ENCODE assay signal across 25 mouse cellular contexts in genomic region chr3:55714260-55714659, GRCm38 (mm10).
A peak's percentile ranks its signal among the peaks of the same experiment; 100 is the strongest.
DNase-seq lines count a peak whose midpoint lies in the region; ATAC-seq lines count a peak whose summit lies in the region.
"Had no signal": no experiment of that assay in that cellular context is flagged by ENCODE, and none has a peak within 500 bp of the region (broad histone marks: within the 10 kb centered on the region; RNA-seq: fewer than 3 reads in every experiment).

No protein-coding gene starts in this region.

- H3K9ac ChIP-seq in hindbrain, embryonic 14.5 days, result no peak overlapping the region
- no peak overlapping the region for H3K9ac ChIP-seq in midbrain, embryonic 15.5 days
- no peak overlapping the region for H3K9ac ChIP-seq in midbrain, embryonic 16.5 days (ENCODE audit: low read depth, low read length)
- no peak overlapping the region for H3K9ac ChIP-seq in forebrain, embryonic 14.5 days (ENCODE audit: low read length)
- no peak overlapping the region for H3K9ac ChIP-seq in neural tube, embryonic 14.5 days (replicated peaks; ENCODE audit: low read depth, low read length)
- H3K9ac ChIP-seq: embryonic facial prominence, embryonic 15.5 days; heart, embryonic 13.5 days had no signal

- DNase-seq in hindbrain, embryonic 14.5 days (ENCODE audit: low spot score), result peak; percentile 29
- no peak for DNase-seq in hindbrain, embryonic 10.5 days (ENCODE audit: low spot score)
- DNase-seq in forebrain, embryonic 14.5 days (ENCODE audit: low spot score), result peak; percentile 71
- DNase-seq in urinary bladder, postnatal 25 days (ENCODE audit: low spot score), result no peak
- DNase-seq: adrenal gland, adult 2 months; B cell, adult 2 months; cerebellum, adult 8-10 months; cerebellum, postnatal 36 days; embryo, embryonic 11 days; gastrocnemius, postnatal 25 days; heart, adult 2 months; heart, postnatal 14 days; kidney, adult 18-20 months; kidney, postnatal 4 days; lung, postnatal 4 days; thymus, adult 18-20 months; thymus, postnatal 4 days had no signal

- H3K27ac ChIP-seq in hindbrain, embryonic 14.5 days, result 0 out of 2 replicates have a peak overlapping the region, but pooled peaks have one; percentile 4
- no peak overlapping the region for H3K27ac ChIP-seq in hindbrain, embryonic 10.5 days
- 0 out of 2 replicates have a peak overlapping the region, but pooled peaks have one; percentile 2 for H3K27ac ChIP-seq in midbrain, embryonic 15.5 days
- no peak overlapping the region; the same call in 1 of the 2 replicates for H3K27ac ChIP-seq in midbrain, embryonic 16.5 days (ENCODE audit: low read length)
- H3K27ac ChIP-seq in forebrain, embryonic 14.5 days (ENCODE audit: low read depth, low read length), result no peak overlapping the region
- no peak overlapping the region for H3K27ac ChIP-seq in neural tube, embryonic 14.5 days (ENCODE audit: low read depth, low read length)
- H3K27ac ChIP-seq: embryonic facial prominence, embryonic 15.5 days; heart, adult 2 months; heart, embryonic 13.5 days had no signal

- peak; percentile 39; the same call in 1 of the 2 replicates for ATAC-seq in hindbrain, embryonic 14.5 days (ENCODE audit: low FRiP score)
- no peak for ATAC-seq in midbrain, embryonic 15.5 days (replicated peaks)
- no peak for ATAC-seq in midbrain, embryonic 16.5 days
- ATAC-seq in forebrain, embryonic 14.5 days, result peak; percentile 79
- ATAC-seq in neural tube, embryonic 14.5 days (ENCODE audit: low read depth), result peak; percentile 63; the same call in 1 of the 2 replicates
- ATAC-seq: inflammation-experienced regulatory T-cells, adult 6 months had no signal

- peaks cover 25% of the 10 kb centered on the region for H3K36me3 ChIP-seq in hindbrain, embryonic 14.5 days (replicated peaks; ENCODE audit: control insufficient read depth, insufficient read depth)
- peaks cover 18% of the 10 kb centered on the region for H3K36me3 ChIP-seq in hindbrain, embryonic 10.5 days
- H3K36me3 ChIP-seq in midbrain, embryonic 15.5 days (replicated peaks), result peaks cover 18% of the 10 kb centered on the region; the same call in 1 of the 2 replicates
- H3K36me3 ChIP-seq in midbrain, embryonic 16.5 days (ENCODE audit: control insufficient read depth, insufficient read depth, low read length), result peaks cover 9% of the 10 kb centered on the region
- peaks cover 16% of the 10 kb centered on the region for H3K36me3 ChIP-seq in forebrain, embryonic 14.5 days (ENCODE audit: control insufficient read depth, insufficient read depth, low read length)
- H3K36me3 ChIP-seq in neural tube, embryonic 14.5 days (ENCODE audit: control insufficient read depth, insufficient read depth, low read length), result peaks cover 6% of the 10 kb centered on the region
- H3K36me3 ChIP-seq: G1E had no signal

- H3K27me3 ChIP-seq in hindbrain, embryonic 14.5 days (ENCODE audit: control insufficient read depth, insufficient read depth, low read length), result no peaks in the 10 kb centered on the region
- H3K27me3 ChIP-seq in hindbrain, embryonic 10.5 days (ENCODE audit: insufficient read depth, poor library complexity, severe bottlenecking), result no peaks in the 10 kb centered on the region
- no peaks in the 10 kb centered on the region for H3K27me3 ChIP-seq in midbrain, embryonic 15.5 days (replicated peaks)
- H3K27me3 ChIP-seq in midbrain, embryonic 16.5 days (ENCODE audit: control insufficient read depth, insufficient read depth, low read depth, low read length), result no peaks in the 10 kb centered on the region
- no peaks in the 10 kb centered on the region for H3K27me3 ChIP-seq in forebrain, embryonic 14.5 days (replicated peaks; ENCODE audit: control insufficient read depth, insufficient read depth, low read length)
- no peaks in the 10 kb centered on the region for H3K27me3 ChIP-seq in neural tube, embryonic 14.5 days (ENCODE audit: control insufficient read depth, insufficient read depth, low read length)
- H3K27me3 ChIP-seq: CH12.LX; embryonic facial prominence, embryonic 15.5 days; heart, embryonic 13.5 days had no signal

- no peak overlapping the region for H3K4me2 ChIP-seq in hindbrain, embryonic 14.5 days (replicated peaks)
- H3K4me2 ChIP-seq in midbrain, embryonic 15.5 days, result no peak overlapping the region
- H3K4me2 ChIP-seq in midbrain, embryonic 16.5 days (ENCODE audit: low read length), result no peak overlapping the region
- H3K4me2 ChIP-seq in forebrain, embryonic 14.5 days (ENCODE audit: low read length), result no peak overlapping the region
- no peak overlapping the region for H3K4me2 ChIP-seq in neural tube, embryonic 14.5 days (ENCODE audit: low read depth, low read length)
- H3K4me2 ChIP-seq: embryonic facial prominence, embryonic 15.5 days; heart, embryonic 13.5 days had no signal

- no peaks in the 10 kb centered on the region for H3K4me1 ChIP-seq in hindbrain, embryonic 14.5 days (replicated peaks; ENCODE audit: control insufficient read depth, insufficient read depth, low read length)
- no peaks in the 10 kb centered on the region for H3K4me1 ChIP-seq in hindbrain, embryonic 10.5 days (replicated peaks)
- H3K4me1 ChIP-seq in midbrain, embryonic 15.5 days, result no peaks in the 10 kb centered on the region
- peaks cover 4% of the 10 kb centered on the region for H3K4me1 ChIP-seq in midbrain, embryonic 16.5 days (ENCODE audit: control insufficient read depth, insufficient read depth, low read length)
- H3K4me1 ChIP-seq in forebrain, embryonic 14.5 days (ENCODE audit: control insufficient read depth, insufficient read depth, low read length), result peaks cover 6% of the 10 kb centered on the region; the same call in 1 of the 2 replicates
- no peaks in the 10 kb centered on the region for H3K4me1 ChIP-seq in neural tube, embryonic 14.5 days (ENCODE audit: control insufficient read depth, insufficient read depth, low read length)
- H3K4me1 ChIP-seq: embryonic facial prominence, embryonic 15.5 days had no signal

- no peaks in the 10 kb centered on the region for H3K9me3 ChIP-seq in hindbrain, embryonic 14.5 days (ENCODE audit: control insufficient read depth, low read length)
- H3K9me3 ChIP-seq in hindbrain, embryonic 10.5 days, result no peaks in the 10 kb centered on the region
- no peaks in the 10 kb centered on the region for H3K9me3 ChIP-seq in midbrain, embryonic 15.5 days
- H3K9me3 ChIP-seq in midbrain, embryonic 16.5 days (replicated peaks; ENCODE audit: control insufficient read depth, low read length, poor library complexity, severe bottlenecking), result no peaks in the 10 kb centered on the region
- no peaks in the 10 kb centered on the region for H3K9me3 ChIP-seq in forebrain, embryonic 14.5 days (replicated peaks; ENCODE audit: control insufficient read depth, low read length)
- no peaks in the 10 kb centered on the region for H3K9me3 ChIP-seq in neural tube, embryonic 14.5 days (ENCODE audit: control insufficient read depth, low read length)
- H3K9me3 ChIP-seq: embryonic facial prominence, embryonic 15.5 days; heart, embryonic 13.5 days had no signal

- 58% methylated on average over 6 of the region's 6 CpGs for WGBS in hindbrain, embryonic 14.5 days
- 95% methylated on average over 6 of the region's 6 CpGs for WGBS in hindbrain, embryonic 10.5 days
- WGBS in midbrain, embryonic 15.5 days, result 60% methylated on average over 6 of the region's 6 CpGs
- 69% methylated on average over 6 of the region's 6 CpGs for WGBS in midbrain, embryonic 16.5 days
- 15% methylated on average over 6 of the region's 6 CpGs for WGBS in forebrain, embryonic 14.5 days
- WGBS in neural tube, embryonic 14.5 days, result 63% methylated on average over 6 of the region's 6 CpGs

- H3K4me3 ChIP-seq in hindbrain, embryonic 14.5 days (replicated peaks; ENCODE audit: low read length), result no peak overlapping the region
- H3K4me3 ChIP-seq in hindbrain, embryonic 10.5 days, result no peak overlapping the region
- no peak overlapping the region for H3K4me3 ChIP-seq in midbrain, embryonic 15.5 days
- no peak overlapping the region for H3K4me3 ChIP-seq in midbrain, embryonic 16.5 days (ENCODE audit: low read depth, low read length)
- H3K4me3 ChIP-seq in forebrain, embryonic 14.5 days (ENCODE audit: low read depth, low read length), result no peak overlapping the region
- H3K4me3 ChIP-seq in neural tube, embryonic 14.5 days (ENCODE audit: low read depth, low read length), result no peak overlapping the region
- H3K4me3 ChIP-seq: embryonic facial prominence, embryonic 15.5 days; heart, adult 2 months; heart, embryonic 13.5 days had no signal

Comparison
In these comparisons a context has a peak if more than half of its experiments do, and no peak if none do; other contexts are left out.
1. DNase-seq: peak in hindbrain, embryonic 14.5 days (single experiment) and forebrain, embryonic 14.5 days (single experiment); none in hindbrain, embryonic 10.5 days (single experiment) and urinary bladder, postnatal 25 days (single experiment).
2. H3K27ac ChIP-seq: peak in hindbrain, embryonic 14.5 days (single experiment) and midbrain, embryonic 15.5 days (single experiment); none in hindbrain, embryonic 10.5 days (single experiment), midbrain, embryonic 16.5 days (single experiment), forebrain, embryonic 14.5 days (single experiment) and neural tube, embryonic 14.5 days (single experiment).
3. ATAC-seq: peak in hindbrain, embryonic 14.5 days (single experiment), forebrain, embryonic 14.5 days (single experiment) and neural tube, embryonic 14.5 days (single experiment); none in midbrain, embryonic 15.5 days (single experiment) and midbrain, embryonic 16.5 days (single experiment).